7 mouse cellular contexts compared by ENCODE assay signal in genomic region chr5:136136292-136136990, GRCm38 (mm10). TPM values are rescaled to one million over a fixed set of nuclear protein-coding genes. Genes with fewer than 3 reads are reported as not detected.
DNase-seq lines count a peak whose midpoint lies in the region; TF ChIP-seq lines count a peak whose summit lies in the region.

No protein-coding gene starts in this region.

- no peak for TF ChIP-seq POLR2A in small intestine, adult 2 months (IDR thresholded peaks at IDR 0.05; ENCODE audit: low read depth, low read length)

- peaks cover 22% of the 10 kb centered on the region for H3K4me1 ChIP-seq in embryonic facial prominence, embryonic 10.5 days
- H3K4me1 ChIP-seq in limb, embryonic 10.5 days, result peaks cover 22% of the 10 kb centered on the region
- H3K4me1 ChIP-seq in small intestine, adult 2 months (ENCODE audit: control insufficient read depth, insufficient read depth, insufficient read length, low read length), result peaks cover 18% of the 10 kb centered on the region

- intact Hi-C loops in gastrocnemius, postnatal 36 days (cut with DNase I), result no loop called here

- no peaks in the 10 kb centered on the region for H3K9me3 ChIP-seq in embryonic facial prominence, embryonic 10.5 days
- no peaks in the 10 kb centered on the region for H3K9me3 ChIP-seq in limb, embryonic 10.5 days (replicated peaks)

- DNase-seq in retina, embryonic 14.5 days (ENCODE audit: low spot score), result peak; percentile 26
- no peak for DNase-seq in retina, postnatal 1 day
- DNase-seq in embryonic facial prominence, embryonic 10.5 days (ENCODE audit: low spot score), result peak; percentile 33
- DNase-seq in limb, embryonic 10.5 days (ENCODE audit: low spot score), result no peak
- no peak for DNase-seq in gastrocnemius, postnatal 36 days
- DNase-seq in right cerebral cortex, postnatal 36 days (ENCODE audit: low spot score in 2 of 2), result no peak

- 7% methylated on average over 20 of the region's 20 CpGs for WGBS in embryonic facial prominence, embryonic 10.5 days
- 11% methylated on average over 20 of the region's 20 CpGs for WGBS in limb, embryonic 10.5 days
- WGBS in small intestine, adult 2 months, result 1% methylated on average over 20 of the region's 20 CpGs

- peak overlapping the region; percentile 87 for H3K27ac ChIP-seq in embryonic facial prominence, embryonic 10.5 days (replicated peaks)
- peak overlapping the region; percentile 86 for H3K27ac ChIP-seq in limb, embryonic 10.5 days
- H3K27ac ChIP-seq in small intestine, adult 2 months (ENCODE audit: insufficient read depth, low read depth, low read length), result peak overlapping the region; percentile 80

- TF ChIP-seq CTCF in small intestine, adult 2 months (IDR thresholded peaks at IDR 0.05; ENCODE audit: extremely low read depth, insufficient read length, insufficient replicate concordance, low read depth, low read length), result no peak

- H3K27me3 ChIP-seq in embryonic facial prominence, embryonic 10.5 days (replicated peaks; ENCODE audit: low read depth, poor library complexity, severe bottlenecking), result no peaks in the 10 kb centered on the region
- no peaks in the 10 kb centered on the region for H3K27me3 ChIP-seq in limb, embryonic 10.5 days (ENCODE audit: low read depth, poor library complexity, severe bottlenecking)
- H3K27me3 ChIP-seq in small intestine, adult 2 months (ENCODE audit: control insufficient read depth, insufficient read depth, low read length), result no peaks in the 10 kb centered on the region

- peak overlapping the region; percentile 70 for H3K4me3 ChIP-seq in embryonic facial prominence, embryonic 10.5 days
- H3K4me3 ChIP-seq in limb, embryonic 10.5 days, result peak overlapping the region; percentile 82
- H3K4me3 ChIP-seq in small intestine, adult 2 months (ENCODE audit: low read depth, low read length), result peak overlapping the region; percentile 89

- H3K36me3 ChIP-seq in embryonic facial prominence, embryonic 10.5 days (replicated peaks), result peaks cover 66% of the 10 kb centered on the region
- H3K36me3 ChIP-seq in limb, embryonic 10.5 days, result peaks cover 65% of the 10 kb centered on the region
- peaks cover 21% of the 10 kb centered on the region for H3K36me3 ChIP-seq in small intestine, adult 2 months (ENCODE audit: control insufficient read depth, insufficient read depth, low read length)

RNA-seq across cellular contexts. Expression of gene Alkbh4, which starts 0.5 kb away (rescaled TPM):
- polyA plus RNA-seq in embryonic facial prominence, embryonic 10.5 days (2016; fragmentation: Nextera tagmentation; extraction: Ambion mirVana), result 26.3 and 29.1 TPM in 2 replicates
- 26.4 and 27.9 TPM in 2 replicates for polyA plus RNA-seq in limb, embryonic 10.5 days (2016; fragmentation: Nextera tagmentation; extraction: Ambion mirVana)
- 11.2 and 25.3 TPM in 2 replicates for polyA plus RNA-seq in small intestine, adult 2 months (2012; rRNA removed)
- 1 to 10 TPM; 3.8 to 4.1 TPM for total RNA-seq in gastrocnemius, postnatal 36 days (2021)

RNA-seq across cellular contexts. Expression of gene Lrwd1, which starts 0.6 kb away (rescaled TPM):
- 59.7 and 62.4 TPM in 2 replicates for polyA plus RNA-seq in embryonic facial prominence, embryonic 10.5 days (2016; fragmentation: Nextera tagmentation; extraction: Ambion mirVana)
- 62.4 and 66.4 TPM in 2 replicates for polyA plus RNA-seq in limb, embryonic 10.5 days (2016; fragmentation: Nextera tagmentation; extraction: Ambion mirVana)
- polyA plus RNA-seq in small intestine, adult 2 months (2012; rRNA removed), result 8.9 and 16.9 TPM in 2 replicates
- total RNA-seq in gastrocnemius, postnatal 36 days (2021), result 1 to 10 TPM; 3.7 to 4.0 TPM

RNA-seq across cellular contexts. Expression of gene Polr2j, which starts 20.0 kb away (rescaled TPM):
- 300 and 301 TPM in 2 replicates for polyA plus RNA-seq in embryonic facial prominence, embryonic 10.5 days (2016; fragmentation: Nextera tagmentation; extraction: Ambion mirVana)
- polyA plus RNA-seq in limb, embryonic 10.5 days (2016; fragmentation: Nextera tagmentation; extraction: Ambion mirVana), result 283 and 310 TPM in 2 replicates
- 29.3 and 48.4 TPM in 2 replicates for polyA plus RNA-seq in small intestine, adult 2 months (2012; rRNA removed)
- 10 to 100 TPM; 56.0 to 60.9 TPM for total RNA-seq in gastrocnemius, postnatal 36 days (2021)

RNA-seq across cellular contexts. Expression of gene Orai2, which starts 34.1 kb away (rescaled TPM):
- polyA plus RNA-seq in embryonic facial prominence, embryonic 10.5 days (2016; fragmentation: Nextera tagmentation; extraction: Ambion mirVana), result 7.4 and 8.2 TPM in 2 replicates
- 5.5 and 6.6 TPM in 2 replicates for polyA plus RNA-seq in limb, embryonic 10.5 days (2016; fragmentation: Nextera tagmentation; extraction: Ambion mirVana)
- polyA plus RNA-seq in small intestine, adult 2 months (2012; rRNA removed), result 28.9 and 31.4 TPM in 2 replicates
- total RNA-seq in gastrocnemius, postnatal 36 days (2021), result 1 to 10 TPM in 1 of 2 experiments, under 1 TPM in 1; 0.82 to 1.2 TPM

RNA-seq across cellular contexts. Expression of gene Rasa4, which starts 52.7 kb away (rescaled TPM):
- polyA plus RNA-seq in embryonic facial prominence, embryonic 10.5 days (2016; fragmentation: Nextera tagmentation; extraction: Ambion mirVana), result 2.4 and 4.7 TPM in 2 replicates
- 1.1 and 2.4 TPM in 2 replicates for polyA plus RNA-seq in limb, embryonic 10.5 days (2016; fragmentation: Nextera tagmentation; extraction: Ambion mirVana)
- 16.5 and 42.8 TPM in 2 replicates for polyA plus RNA-seq in small intestine, adult 2 months (2012; rRNA removed)
- total RNA-seq in gastrocnemius, postnatal 36 days (2021), result 10 to 100 TPM; 23.8 to 23.9 TPM

Comparison
In these comparisons a context has a peak if more than half of its experiments do, and no peak if none do; other contexts are left out.
1. DNase-seq: peak in retina, embryonic 14.5 days (single experiment) and embryonic facial prominence, embryonic 10.5 days (single experiment); none in retina, postnatal 1 day (single experiment), limb, embryonic 10.5 days (single experiment), gastrocnemius, postnatal 36 days (0 of 2) and right cerebral cortex, postnatal 36 days (0 of 2).
2. Peak in every context shown above with its lines, with median percentiles within 50 percentile points of each other: H3K27ac ChIP-seq and H3K4me3 ChIP-seq.